Mouse (Mus musculus) megakaryocyte, embryonic 14.5 days (primary cell): ENCODE data around the gene Rora.

ENCODE experiments used
- FLI1 ChIP-seq: IDR thresholded peaks from 2 replicates; pipeline ENCODE4 v1.6.1; 2012; ENCODE audit warnings: low read length, inconsistent platforms, mixed read lengths
- GATA1 ChIP-seq: IDR thresholded peaks from 3 replicates; pipeline ENCODE4 v1.6.1; 2012; ENCODE audit warnings: mixed read lengths, low read length, inconsistent platforms, borderline replicate concordance

- TF ChIP-seq GATA1: no peak
- TF ChIP-seq FLI1: no peak
Observed at GRCm38 (mm10) chr9:68829903-68830302, 176.3 kb downstream of the Rora start.
